Mouse (Mus musculus): ENCODE data around the gene Grk4.

GRCm38 (mm10) chr5:34751477-34751876 is 91.3 kb downstream of the Grk4 start:
- no peak for TF ChIP-seq CTCF (IDR thresholded peaks at IDR 0.05; ENCODE audit: control insufficient read depth, insufficient read depth, insufficient read length)
- TF ChIP-seq USF1 (IDR thresholded peaks at IDR 0.05; ENCODE audit: low read depth): no peak

All from C2C12 (cell line).